Mouse (Mus musculus) intestine, embryonic 15.5 days (tissue): ENCODE data around the gene Crocc. TPM values are rescaled to one million over a fixed set of nuclear protein-coding genes. Genes with fewer than 3 reads are reported as not detected.
A peak's percentile ranks its signal among the peaks of the same experiment; 100 is the strongest.

ENCODE experiments used
- ATAC-seq: fragments of 200-750 bp; cut with Nextera tagmentation; 2 replicates; pipeline ENCODE4 v1.8.0; 2017; ENCODE audit warnings: moderate TSS enrichment, moderate library complexity
- H3K27ac ChIP-seq: fragments of 300-500 bp; sonication (generic); 2 replicates; pipeline ENCODE4 v1.5.1; 2015; ENCODE audit warnings: mild to moderate bottlenecking, inconsistent platforms
- H3K27me3 ChIP-seq: fragments of 300-500 bp; sonication (generic); replicated peaks from 2 replicates; pipeline ENCODE4 v1.6.1; 2015; ENCODE audit warnings: inconsistent platforms
- H3K36me3 ChIP-seq: fragments of 300-500 bp; sonication (generic); 2 replicates; pipeline ENCODE4 v1.6.1; 2015; ENCODE audit warnings: inconsistent platforms
- H3K4me1 ChIP-seq: fragments of 300-500 bp; sonication (generic); replicated peaks from 2 replicates; pipeline ENCODE4 v1.6.1; 2015; ENCODE audit warnings: inconsistent platforms
- H3K4me2 ChIP-seq: fragments of 300-500 bp; sonication (generic); replicated peaks from 2 replicates; pipeline ENCODE4 v1.6.1; 2015; ENCODE audit warnings: mild to moderate bottlenecking, inconsistent platforms
- H3K4me3 ChIP-seq: fragments of 300-500 bp; sonication (generic); replicated peaks from 2 replicates; pipeline ENCODE4 v1.5.1; 2015; ENCODE audit warnings: inconsistent platforms
- H3K9ac ChIP-seq: fragments of 300-500 bp; sonication (generic); 2 replicates; pipeline ENCODE4 v1.6.1; 2015; ENCODE audit warnings: inconsistent platforms
- H3K9me3 ChIP-seq: fragments of 300-500 bp; sonication (generic); 2 replicates; pipeline ENCODE4 v1.6.1; 2016; ENCODE audit warnings: inconsistent platforms
- WGBS: fragments of 180-500 bp; shearing (Covaris S2); methylation state at CpG from one replicate; pipeline ENCODE4 v1.1.7; 2015; 5-methylcytosine and 5-hydroxymethylcytosine counted together
- polyA plus RNA-seq: library from polyadenylated mRNA; unstranded; fragments of >200 nt; fragmentation: Nextera tagmentation; extraction: Ambion mirVana; gene quantifications from 2 replicates; pipeline ENCODE4 v1.2.1, GENCODE M21; 2015

Gene Crocc
- polyA plus RNA-seq, 1 experiment from 2014 or later = 4.0 TPM

DNA sequence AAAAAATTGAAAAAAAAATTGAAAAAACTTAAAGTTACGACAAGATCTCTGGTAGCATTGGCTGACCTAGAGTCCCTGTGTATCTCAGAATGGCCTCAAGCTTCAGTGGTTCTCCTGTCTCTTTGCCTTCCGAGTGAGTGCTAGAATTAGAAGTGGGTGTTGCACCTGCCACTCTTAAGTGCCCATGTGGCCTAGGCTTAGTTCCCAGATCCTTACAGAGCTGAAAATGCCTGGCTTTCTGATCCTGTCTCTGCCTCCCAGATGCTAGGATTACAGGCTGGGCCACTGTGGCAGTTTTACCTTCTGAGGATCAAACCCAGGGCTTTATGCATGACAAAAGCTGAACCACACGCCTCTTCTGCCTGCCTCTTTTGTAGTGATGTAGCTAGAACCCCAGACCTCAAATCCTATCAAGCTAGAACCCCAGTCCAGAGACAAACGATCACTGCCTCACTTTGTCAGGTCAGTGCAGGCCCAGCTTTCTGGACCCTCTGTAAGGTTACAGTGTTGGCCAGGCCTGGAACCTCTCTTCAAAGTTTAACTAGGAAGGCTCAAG lies 3.8 kb upstream of the Crocc start:
- H3K4me1 ChIP-seq = 0 out of 2 replicates have a peak, but pooled peaks cover 6% of the 10 kb centered on the region
- H3K9me3 ChIP-seq = no peaks in the 10 kb centered on the region

DNA sequence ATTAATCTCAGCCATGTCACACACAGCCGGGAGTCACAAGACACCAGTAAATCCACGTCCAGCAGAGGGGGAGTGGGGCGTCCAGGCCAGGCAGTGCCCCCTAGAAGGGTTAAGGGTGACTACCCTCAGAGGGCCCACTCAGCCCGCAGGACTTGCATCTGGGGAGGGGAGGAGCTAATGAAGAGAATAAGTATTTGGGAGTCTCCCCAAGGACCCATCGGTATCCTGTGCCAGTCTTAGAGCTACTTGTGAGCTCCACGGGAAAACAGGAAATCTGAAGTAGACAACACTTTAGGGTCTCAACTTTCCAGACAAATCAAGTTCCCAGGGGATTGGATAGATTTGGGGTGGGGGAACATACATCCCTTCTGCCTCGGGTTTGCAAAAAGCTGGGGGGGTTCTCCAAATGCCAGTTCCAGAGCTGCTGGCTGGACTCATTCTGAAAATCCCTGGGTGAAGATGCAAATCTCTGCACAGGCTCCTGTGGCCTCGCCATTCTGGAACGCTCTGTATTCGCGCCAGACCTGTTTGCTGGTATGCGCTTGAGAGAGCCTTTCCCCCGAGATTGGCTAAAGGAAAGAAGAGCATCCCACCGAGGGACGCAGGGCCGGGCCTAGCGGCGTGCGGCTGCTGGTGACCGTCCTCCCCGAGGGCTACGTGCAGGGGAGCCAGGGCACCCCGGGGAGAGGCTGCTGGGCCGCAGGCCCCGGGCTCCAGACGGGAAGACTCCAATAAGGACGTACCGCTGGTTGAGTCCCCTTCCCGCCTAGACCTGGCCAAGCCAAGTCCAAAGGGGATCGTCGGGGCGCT lies 529 bp downstream of the Crocc start:
- Histone ChIP-seq H3K4me3 (peak overlapping the region; percentile 60), H3K9ac (peak overlapping the region; percentile 80), H3K4me1 (peaks cover 6% of the 10 kb centered on the region; the same call in 1 of the 2 replicates), H3K9me3 (no peaks in the 10 kb centered on the region), H3K36me3 (0 out of 2 replicates have a peak, but pooled peaks cover 3% of the 10 kb centered on the region), H3K27me3 (no peaks in the 10 kb centered on the region), H3K4me2 (peak overlapping the region; percentile 74), H3K27ac (peak overlapping the region; percentile 90)
- 2% methylated on average over 32 of the region's 32 CpGs for WGBS
- ATAC-seq = peak; percentile 74

More for the DNA sequence above, 3.8 kb upstream of the Crocc start:
- no peak for ATAC-seq
- Histone ChIP-seq H3K27me3 (no peaks in the 10 kb centered on the region), H3K4me2 (no peak overlapping the region), H3K36me3 (peaks cover 22% of the 10 kb centered on the region), H3K27ac (no peak overlapping the region), H3K9ac (no peak overlapping the region), H3K4me3 (no peak overlapping the region)
- WGBS = 88% methylated on average over 4 of the region's 4 CpGs

DNA sequence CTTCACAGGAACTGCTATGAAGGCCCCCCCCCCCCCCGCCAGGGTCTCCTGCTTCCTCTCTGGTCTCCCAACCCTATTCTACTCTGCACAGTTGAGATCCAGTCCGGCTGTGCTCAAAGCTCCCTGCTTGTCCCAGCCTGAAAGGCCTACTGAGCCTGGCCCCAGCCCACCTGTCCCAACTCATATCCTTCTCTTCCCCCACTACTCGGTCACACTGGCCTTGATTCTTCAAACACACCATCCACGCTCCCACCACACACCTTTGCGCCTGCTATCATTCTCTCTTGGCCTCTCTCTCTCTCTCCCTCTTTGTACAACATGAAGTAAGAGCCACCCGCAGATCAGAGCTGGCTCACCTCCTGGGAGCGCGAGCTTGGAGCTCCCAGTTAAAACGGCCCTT lies 1.5 kb downstream of the Crocc start:
- WGBS = 74% methylated on average over 9 of the region's 9 CpGs
- H3K9ac ChIP-seq = no peak overlapping the region
- H3K4me2 ChIP-seq = peak overlapping the region; percentile 74; the same call in 1 of the 2 replicates
- H3K36me3 ChIP-seq = peaks cover 10% of the 10 kb centered on the region; the same call in 1 of the 2 replicates
- no peak for ATAC-seq
- H3K27ac ChIP-seq = no peak overlapping the region
- H3K9me3 ChIP-seq = no peaks in the 10 kb centered on the region
- H3K4me3 ChIP-seq = no peak overlapping the region
- peaks cover 7% of the 10 kb centered on the region; the same call in 1 of the 2 replicates for H3K4me1 ChIP-seq
- no peaks in the 10 kb centered on the region for H3K27me3 ChIP-seq

DNA sequence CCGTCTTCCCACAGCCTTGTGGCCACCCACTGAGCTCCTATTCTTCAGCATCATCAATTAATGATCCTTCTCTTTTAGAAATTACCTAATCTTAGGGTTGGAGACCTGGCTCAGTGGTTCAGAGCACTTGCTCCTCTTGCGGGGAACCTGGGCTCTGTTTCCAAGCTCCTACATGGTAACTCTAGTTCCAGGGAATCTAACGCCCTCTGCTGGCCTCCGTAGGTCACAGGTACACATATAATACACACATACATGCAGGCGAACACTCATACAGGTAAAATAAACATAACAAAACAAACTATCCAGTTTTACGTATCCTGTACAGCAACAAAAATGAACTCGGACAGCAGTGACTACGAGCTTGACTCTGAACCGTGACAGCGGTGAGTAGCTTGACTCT lies 3.4 kb downstream of the Crocc start:
- Histone ChIP-seq H3K9me3 (no peaks in the 10 kb centered on the region), H3K4me3 (no peak overlapping the region), H3K27me3 (no peaks in the 10 kb centered on the region), H3K4me1 (peaks cover 16% of the 10 kb centered on the region; the same call in 1 of the 2 replicates), H3K36me3 (peaks cover 10% of the 10 kb centered on the region; the same call in 1 of the 2 replicates), H3K4me2 (no peak overlapping the region), H3K9ac (no peak overlapping the region), H3K27ac (no peak overlapping the region)
- 92% methylated on average over 10 of the region's 10 CpGs for WGBS
- ATAC-seq = no peak

- no peaks in the 10 kb centered on the region for H3K9me3 ChIP-seq
- H3K4me3 ChIP-seq = no peak overlapping the region
- H3K27me3 ChIP-seq = no peaks in the 10 kb centered on the region
- H3K36me3 ChIP-seq = peaks cover 10% of the 10 kb centered on the region; the same call in 1 of the 2 replicates
- WGBS = 42% methylated on average over 17 of the region's 17 CpGs
- no peak overlapping the region for H3K27ac ChIP-seq
- ATAC-seq = no peak
- H3K9ac ChIP-seq = peak overlapping the region; percentile 17; the same call in 1 of the 2 replicates
- H3K4me1 ChIP-seq = peaks cover 11% of the 10 kb centered on the region; the same call in 1 of the 2 replicates
- 0 out of 2 replicates have a peak overlapping the region, but pooled peaks have one; percentile 17 for H3K4me2 ChIP-seq
Observed at GRCm38 (mm10) chr4:141053568-141054161, 6.7 kb downstream of the Crocc start.

DNA sequence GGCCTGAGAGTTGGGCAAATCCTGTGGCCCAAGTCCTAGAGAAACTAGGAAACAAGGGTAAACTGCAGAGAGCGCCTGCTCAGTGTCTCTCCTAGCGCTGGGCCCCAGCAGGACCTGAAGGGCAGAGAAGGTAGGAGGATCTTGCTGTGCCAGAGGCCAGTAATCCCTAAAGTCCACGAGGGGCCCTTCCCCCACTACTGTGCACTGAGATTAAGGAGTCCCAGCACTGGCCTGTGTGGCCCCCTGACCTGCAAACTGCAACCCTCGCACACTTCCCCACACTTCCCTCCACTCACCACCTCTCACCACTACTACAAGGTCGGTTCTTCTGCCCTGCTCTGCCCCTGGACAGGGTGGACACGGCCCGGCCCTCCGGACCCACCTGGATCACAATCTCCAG lies 7.2 kb downstream of the Crocc start:
- peaks cover 10% of the 10 kb centered on the region; the same call in 1 of the 2 replicates for H3K36me3 ChIP-seq
- no peaks in the 10 kb centered on the region for H3K9me3 ChIP-seq
- no peak overlapping the region for H3K27ac ChIP-seq
- H3K4me1 ChIP-seq = peaks cover 11% of the 10 kb centered on the region; the same call in 1 of the 2 replicates
- H3K9ac ChIP-seq = peak overlapping the region; percentile 20; the same call in 1 of the 2 replicates
- no peaks in the 10 kb centered on the region for H3K27me3 ChIP-seq
- 0 out of 2 replicates have a peak, but pooled peaks have one; percentile 9 for ATAC-seq
- no peak overlapping the region for H3K4me3 ChIP-seq
- H3K4me2 ChIP-seq = 0 out of 2 replicates have a peak overlapping the region, but pooled peaks have one; percentile 17
- WGBS = 56% methylated on average over 8 of the region's 8 CpGs

GRCm38 (mm10) chr4:141052442-141052841 lies 7.9 kb downstream of the Crocc start:
- Histone ChIP-seq H3K4me1 (peaks cover 11% of the 10 kb centered on the region; the same call in 1 of the 2 replicates), H3K4me3 (no peak overlapping the region), H3K9me3 (no peaks in the 10 kb centered on the region), H3K27me3 (no peaks in the 10 kb centered on the region), H3K36me3 (peaks cover 10% of the 10 kb centered on the region; the same call in 1 of the 2 replicates), H3K4me2 (no peak overlapping the region), H3K27ac (no peak overlapping the region), H3K9ac (no peak overlapping the region)
- no peak for ATAC-seq
- WGBS = 88% methylated on average over 12 of the region's 12 CpGs

DNA sequence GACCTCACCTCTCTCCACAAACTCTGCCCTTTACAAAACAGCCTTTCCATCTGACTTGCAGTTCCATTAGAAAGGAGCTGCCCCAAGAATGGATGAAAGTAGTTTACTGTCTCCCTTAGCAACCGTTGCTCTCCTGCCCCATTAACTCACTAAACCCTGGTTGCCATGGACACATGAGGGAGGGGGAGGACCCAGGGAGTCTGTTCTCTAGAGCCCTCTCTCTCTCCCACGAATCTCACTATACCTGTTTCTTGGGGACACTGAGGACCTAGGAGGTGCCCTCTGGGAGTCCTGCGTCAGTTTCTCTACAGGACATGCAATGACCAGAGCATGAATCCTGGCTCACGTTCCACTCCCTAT lies 10.9 kb downstream of the Crocc start:
- Histone ChIP-seq H3K27ac (no peak overlapping the region), H3K36me3 (peaks cover 4% of the 10 kb centered on the region; the same call in 1 of the 2 replicates), H3K9me3 (no peaks in the 10 kb centered on the region), H3K4me1 (peaks cover 11% of the 10 kb centered on the region; the same call in 1 of the 2 replicates), H3K4me3 (no peak overlapping the region), H3K4me2 (no peak overlapping the region), H3K27me3 (no peaks in the 10 kb centered on the region), H3K9ac (no peak overlapping the region)
- 38% methylated on average over 4 of the region's 4 CpGs for WGBS
- no peak for ATAC-seq

GRCm38 (mm10) chr4:141048810-141049475 lies 11.4 kb downstream of the Crocc start:
- no peaks in the 10 kb centered on the region for H3K36me3 ChIP-seq
- no peak overlapping the region for H3K4me3 ChIP-seq
- ATAC-seq = no peak
- H3K27ac ChIP-seq = no peak overlapping the region
- peaks cover 13% of the 10 kb centered on the region; the same call in 1 of the 2 replicates for H3K4me1 ChIP-seq
- no peak overlapping the region for H3K9ac ChIP-seq
- H3K4me2 ChIP-seq = no peak overlapping the region
- WGBS = 85% methylated on average over 17 of the region's 17 CpGs
- no peaks in the 10 kb centered on the region for H3K9me3 ChIP-seq
- no peaks in the 10 kb centered on the region for H3K27me3 ChIP-seq

DNA sequence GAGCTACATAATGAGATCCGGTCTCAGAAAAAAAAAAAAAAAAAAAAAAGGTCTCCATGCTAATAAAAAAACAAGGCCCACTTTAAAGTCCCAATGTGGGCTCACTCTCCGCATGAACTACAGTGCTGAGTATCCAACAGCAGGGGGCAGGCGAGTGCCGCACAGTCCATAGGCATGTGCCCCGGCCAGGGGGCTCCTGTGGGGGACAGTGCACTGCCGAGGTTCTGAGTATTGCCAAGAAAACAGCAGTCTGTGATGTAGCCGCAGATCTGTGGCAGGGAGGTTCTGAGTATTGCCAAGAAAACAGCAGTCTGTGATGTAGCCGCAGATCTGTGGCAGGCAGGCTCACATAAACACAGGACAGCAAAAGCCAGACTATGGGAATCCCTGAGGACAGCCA lies 15.5 kb downstream of the Crocc start:
- H3K9me3 ChIP-seq = no peaks in the 10 kb centered on the region
- H3K4me3 ChIP-seq = no peak overlapping the region
- H3K36me3 ChIP-seq = peaks cover 4% of the 10 kb centered on the region
- no peak overlapping the region for H3K9ac ChIP-seq
- 7% methylated on average over 8 of the region's 8 CpGs for WGBS
- ATAC-seq = peak; percentile 80
- H3K4me2 ChIP-seq = no peak overlapping the region
- 0 out of 2 replicates have a peak, but pooled peaks cover 2% of the 10 kb centered on the region for H3K4me1 ChIP-seq
- peak overlapping the region; percentile 34; the same call in 1 of the 2 replicates for H3K27ac ChIP-seq
- no peaks in the 10 kb centered on the region for H3K27me3 ChIP-seq

GRCm38 (mm10) chr4:141041117-141041516 lies 19.2 kb downstream of the Crocc start:
- no peak; the same call in 1 of the 2 replicates for ATAC-seq
- Histone ChIP-seq H3K4me2 (0 out of 2 replicates have a peak overlapping the region, but pooled peaks have one; percentile 17), H3K9me3 (no peaks in the 10 kb centered on the region), H3K27me3 (no peaks in the 10 kb centered on the region), H3K4me1 (0 out of 2 replicates have a peak, but pooled peaks cover 2% of the 10 kb centered on the region), H3K4me3 (no peak overlapping the region), H3K36me3 (peaks cover 4% of the 10 kb centered on the region), H3K27ac (no peak overlapping the region), H3K9ac (no peak overlapping the region)
- WGBS = 42% methylated on average over 12 of the region's 12 CpGs
